Mouse (Mus musculus) heart, adult 2 months (tissue): ENCODE measurements at regions not wholly inside any gene's neighbourhood (a gene's known extent, or its start where the extent isn't known, plus 50 kb on each side); places are given as distances from the start of the nearest gene placed in this dataset.

ENCODE experiments used
- CTCF ChIP-seq: fragments of 200-600 bp; IDR thresholded peaks from 2 replicates; pipeline ENCODE4 v1.8.1; 2022; ENCODE audit warnings: antibody characterized with exemption, mild to moderate bottlenecking, moderate library complexity
- EP300 ChIP-seq: fragments of 200-500 bp; IDR thresholded peaks from 2 replicates; pipeline ENCODE4 v1.6.1; 2011; ENCODE audit warnings: low read depth, low read length, control low read depth; ENCODE audit not compliant: insufficient read depth

DNA sequence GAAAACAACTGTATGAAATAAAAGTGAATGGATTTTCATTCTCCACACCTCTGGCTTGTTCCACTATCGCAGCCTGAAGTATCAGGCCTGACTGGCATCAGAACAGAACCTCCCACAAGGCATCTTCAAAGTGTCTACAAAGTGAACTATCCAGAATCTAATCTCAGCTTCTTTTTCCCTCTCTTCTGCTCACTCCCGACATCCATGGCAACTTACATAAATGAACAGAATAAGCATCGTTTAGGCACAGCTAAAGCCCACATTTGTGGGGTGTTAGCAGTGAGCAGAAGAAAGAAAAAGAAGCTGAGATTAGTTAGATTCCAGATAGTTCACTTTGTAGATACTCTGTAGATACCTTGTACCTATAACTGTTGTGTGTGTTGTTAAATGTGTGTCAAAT, 182.0 kb downstream of the Lmo4 start:
- TF ChIP-seq EP300 = no peak
- TF ChIP-seq CTCF = no peak
